Mouse (Mus musculus) heart, embryonic 12.5 days (tissue): ENCODE results near the gene Upk3a. TPM values are rescaled to one million over a fixed set of nuclear protein-coding genes. Genes with fewer than 3 reads are reported as not detected.

Experiments
- ATAC-seq: fragments of 200-750 bp; cut with Nextera tagmentation; 2 replicates; pipeline ENCODE4 v1.8.0; 2017; ENCODE audit warnings: moderate TSS enrichment, moderate library complexity; ENCODE audit not compliant: insufficient number of reproducible peaks, low FRiP score
- H3K27ac ChIP-seq: fragments of 300-500 bp; sonication (generic); 2 replicates; pipeline ENCODE4 v1.5.1; 2016; ENCODE audit warnings: mild to moderate bottlenecking, moderate library complexity; ENCODE audit not compliant: poor library complexity, severe bottlenecking
- H3K27me3 ChIP-seq: fragments of 300-500 bp; sonication (generic); replicated peaks from 2 replicates; pipeline ENCODE4 v1.6.1; 2016; ENCODE audit warnings: mild to moderate bottlenecking, moderate library complexity
- H3K36me3 ChIP-seq: fragments of 300-500 bp; sonication (generic); 2 replicates; pipeline ENCODE4 v1.6.1; 2016; ENCODE audit warnings: mild to moderate bottlenecking, moderate library complexity
- H3K4me1 ChIP-seq: fragments of 300-500 bp; sonication (generic); replicated peaks from 2 replicates; pipeline ENCODE4 v1.6.1; 2016; ENCODE audit warnings: mild to moderate bottlenecking
- H3K4me2 ChIP-seq: fragments of 300-500 bp; sonication (generic); 2 replicates; pipeline ENCODE4 v1.6.1; 2016; ENCODE audit warnings: mild to moderate bottlenecking, moderate library complexity
- H3K4me3 ChIP-seq: fragments of 300-500 bp; sonication (generic); 2 replicates; pipeline ENCODE4 v1.5.1; 2016; ENCODE audit warnings: mild to moderate bottlenecking
- H3K9ac ChIP-seq: fragments of 300-500 bp; sonication (generic); 2 replicates; pipeline ENCODE4 v1.6.1; 2016; ENCODE audit warnings: mild to moderate bottlenecking, moderate library complexity
- H3K9me3 ChIP-seq: fragments of 300-500 bp; sonication (generic); replicated peaks from 2 replicates; pipeline ENCODE4 v1.6.1; 2016; ENCODE audit warnings: mild to moderate bottlenecking, moderate library complexity
- WGBS: fragments of 180-500 bp; shearing (Covaris S2); methylation state at CpG from one replicate; pipeline ENCODE4 v1.1.7; 2016; 5-methylcytosine and 5-hydroxymethylcytosine counted together
- polyA plus RNA-seq: library from polyadenylated mRNA; unstranded; fragments of >200 nt; fragmentation: Nextera tagmentation; extraction: Ambion mirVana; gene quantifications from 2 replicates; pipeline ENCODE4 v1.2.1, GENCODE M21; 2016

The Upk3a gene
- polyA plus RNA-seq, 1 experiment from 2014 or later, result not detected

GRCm38 (mm10) chr15:85054098-85054497 lies 37.2 kb downstream of the Upk3a start:
- peaks cover 73% of the 10 kb centered on the region for H3K36me3 ChIP-seq
- H3K9ac ChIP-seq, result no peak overlapping the region
- no peak overlapping the region for H3K4me3 ChIP-seq
- H3K27me3 ChIP-seq, result no peaks in the 10 kb centered on the region
- H3K9me3 ChIP-seq, result no peaks in the 10 kb centered on the region
- 90% methylated on average over 3 of the region's 3 CpGs for WGBS
- no peak overlapping the region for H3K4me2 ChIP-seq
- ATAC-seq, result no peak
- no peaks in the 10 kb centered on the region for H3K4me1 ChIP-seq
- H3K27ac ChIP-seq, result no peak overlapping the region

- 82% methylated on average over 4 of the region's 4 CpGs for WGBS
These were observed 38.2 kb downstream of the Upk3a start for GRCm38 (mm10) chr15:85055186-85055585.

GRCm38 (mm10) chr15:85063421-85063820 lies 46.5 kb downstream of the Upk3a start:
- ATAC-seq, result no peak
- Histone ChIP-seq H3K27me3 (no peaks in the 10 kb centered on the region), H3K9ac (no peak overlapping the region)

More at GRCm38 (mm10) chr15:85055186-85055585, 38.2 kb downstream of the Upk3a start:
- Histone ChIP-seq H3K27me3 (no peaks in the 10 kb centered on the region), H3K4me2 (no peak overlapping the region), H3K9me3 (no peaks in the 10 kb centered on the region), H3K4me3 (no peak overlapping the region), H3K9ac (no peak overlapping the region), H3K4me1 (no peaks in the 10 kb centered on the region), H3K36me3 (peaks cover 71% of the 10 kb centered on the region), H3K27ac (no peak overlapping the region)
- no peak for ATAC-seq

GRCm38 (mm10) chr15:85070561-85070960 lies 53.6 kb downstream of the Upk3a start:
- 21% methylated on average over 2 of the region's 2 CpGs for WGBS
- H3K4me3 ChIP-seq, result no peak overlapping the region
- no peak overlapping the region for H3K9ac ChIP-seq

More at GRCm38 (mm10) chr15:85063421-85063820, 46.5 kb downstream of the Upk3a start:
- H3K9me3 ChIP-seq, result no peaks in the 10 kb centered on the region
- no peak overlapping the region for H3K4me3 ChIP-seq
- H3K36me3 ChIP-seq, result peaks cover 39% of the 10 kb centered on the region
- H3K4me2 ChIP-seq, result no peak overlapping the region
- H3K4me1 ChIP-seq, result no peaks in the 10 kb centered on the region
- WGBS, result 85% methylated on average over 2 of the region's 2 CpGs
- H3K27ac ChIP-seq, result no peak overlapping the region

More at GRCm38 (mm10) chr15:85070561-85070960, 53.6 kb downstream of the Upk3a start:
- no peak overlapping the region for H3K4me2 ChIP-seq
- H3K27ac ChIP-seq, result no peak overlapping the region
- H3K27me3 ChIP-seq, result no peaks in the 10 kb centered on the region; the same call in 1 of the 2 replicates
- H3K4me1 ChIP-seq, result no peaks in the 10 kb centered on the region
- no peaks in the 10 kb centered on the region for H3K9me3 ChIP-seq
- no peaks in the 10 kb centered on the region for H3K36me3 ChIP-seq
- ATAC-seq, result no peak

Other genes with a start within 250 kb of the Upk3a start
- 0.22 and 0.36 TPM in 2 replicates for gene Phf21b, start 161.1 kb upstream of the Upk3a start, polyA plus RNA-seq
- 0.35 and 0.43 TPM in 2 replicates for gene Gm29666, start 97.1 kb upstream of the Upk3a start, polyA plus RNA-seq
- gene Nup50, start 93.7 kb upstream of the Upk3a start, polyA plus RNA-seq, result 31.2 and 32.3 TPM in 2 replicates
- 4.3 and 5.3 TPM in 2 replicates for gene 5031439G07Rik, start 28.6 kb upstream of the Upk3a start, polyA plus RNA-seq
- gene Fam118a, start 11.8 kb downstream of the Upk3a start, polyA plus RNA-seq, result 17.6 and 18.8 TPM in 2 replicates
- gene Smc1b, start 114.8 kb downstream of the Upk3a start, polyA plus RNA-seq, result 0.09 and 0.13 TPM in 2 replicates
- 0.13 TPM in 1 of 2 replicates, not detected in the other for gene Ribc2, start 114.9 kb downstream of the Upk3a start, polyA plus RNA-seq
- gene Fbln1, start 188.8 kb downstream of the Upk3a start, polyA plus RNA-seq, result 142 and 145 TPM in 2 replicates